Comparison of ENCODE assay signal across 23 mouse cellular contexts in the genomic region with DNA sequence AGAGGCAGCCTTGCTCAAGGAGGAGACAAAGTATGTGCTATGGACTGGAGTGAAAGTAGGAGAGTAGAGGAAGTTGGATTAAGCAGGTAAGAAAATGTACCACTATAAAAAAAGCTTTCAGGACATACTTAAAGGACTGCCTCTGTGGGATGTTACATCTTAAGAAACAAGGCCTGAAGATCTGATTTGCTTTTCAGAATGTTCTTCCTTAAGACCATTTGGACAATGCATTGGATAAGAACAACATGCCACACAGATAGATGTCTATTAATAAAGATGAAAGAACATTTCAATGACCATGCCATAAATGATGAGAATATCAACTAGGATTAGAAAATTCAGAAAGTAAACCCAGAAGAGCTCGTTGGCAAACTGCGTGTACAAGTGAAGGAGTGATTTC.
DNase-seq lines count a peak whose midpoint lies in the region; ATAC-seq and TF ChIP-seq lines count a peak whose summit lies in the region.
"Had no signal": no experiment of that assay in that cellular context is flagged by ENCODE, and none has a peak within 500 bp of the region (broad histone marks: within the 10 kb centered on the region; RNA-seq: fewer than 3 reads in every experiment).

No protein-coding gene starts in this region.

- H3K4me3 ChIP-seq in lung, embryonic 14.5 days (ENCODE audit: low read depth, low read length), result no peak overlapping the region
- H3K4me3 ChIP-seq: embryonic facial prominence, embryonic 10.5 days; embryonic facial prominence, embryonic 13.5 days; erythroblast, embryonic 14.5 days; forebrain, embryonic 12.5 days; gastrocnemius, adult 2 months; hindbrain, embryonic 12.5 days had no signal

- H3K9me3 ChIP-seq in lung, embryonic 14.5 days (ENCODE audit: low read depth, low read length), result peaks cover 16% of the 10 kb centered on the region; the same call in 1 of the 2 replicates

- H3K36me3 ChIP-seq in lung, embryonic 14.5 days (ENCODE audit: insufficient read depth), result no peaks in the 10 kb centered on the region

- WGBS in lung, embryonic 14.5 days, result 90% methylated on average over 2 of the region's 2 CpGs

- H3K9ac ChIP-seq in lung, embryonic 14.5 days, result no peak overlapping the region
- H3K9ac ChIP-seq: embryonic facial prominence, embryonic 13.5 days; forebrain, embryonic 12.5 days; forebrain, postnatal 0 days; hindbrain, embryonic 12.5 days had no signal

- H3K4me1 ChIP-seq in lung, embryonic 14.5 days (ENCODE audit: insufficient read depth), result no peaks in the 10 kb centered on the region
- H3K4me1 ChIP-seq: embryonic facial prominence, embryonic 10.5 days; embryonic facial prominence, embryonic 13.5 days; forebrain, embryonic 12.5 days; hindbrain, embryonic 12.5 days had no signal

- no peaks in the 10 kb centered on the region for H3K27me3 ChIP-seq in lung, embryonic 14.5 days (ENCODE audit: insufficient read depth, low read length)
- H3K27me3 ChIP-seq: embryonic facial prominence, embryonic 13.5 days; forebrain, embryonic 12.5 days; hindbrain, embryonic 12.5 days had no signal

- no peak overlapping the region for H3K4me2 ChIP-seq in lung, embryonic 14.5 days
- H3K4me2 ChIP-seq: embryonic facial prominence, embryonic 13.5 days; forebrain, embryonic 12.5 days; heart, embryonic 11.5 days; hindbrain, embryonic 12.5 days had no signal

- ATAC-seq in lung, embryonic 14.5 days (ENCODE audit: insufficient read depth), result no peak
- ATAC-seq: forebrain, postnatal 0 days; hindbrain, embryonic 16.5 days; inflammation-experienced regulatory T-cells, adult 6 months had no signal

- TF ChIP-seq CTCF in lung, embryonic 14.5 days (IDR thresholded peaks at IDR 0.05; ENCODE audit: low read depth), result no peak

- peak; percentile 27 for DNase-seq in embryo, embryonic 11 days
- DNase-seq in embryo, embryonic 10 days (ENCODE audit: low spot score), result no peak
- DNase-seq in lung, embryonic 14.5 days, result peak; percentile 26
- DNase-seq in lung, postnatal 25 days (ENCODE audit: low spot score), result no peak
- DNase-seq in retina, embryonic 14.5 days (ENCODE audit: low spot score), result peak; percentile 16
- no peak for DNase-seq in retina, postnatal 1 day
- no peak for DNase-seq in adrenal gland, adult 18-20 months (ENCODE audit: low spot score in 2 of 2)
- DNase-seq: adrenal gland, adult 8-10 months; adrenal gland, postnatal 25 days; cerebellum, adult 18-20 months; cerebellum, adult 9-10 months; cerebellum, postnatal 14 days; forebrain, postnatal 0 days; gastrocnemius, adult 2 months; gastrocnemius, postnatal 14 days had no signal

- H3K27ac ChIP-seq in lung, embryonic 14.5 days (ENCODE audit: low read depth), result no peak overlapping the region
- H3K27ac ChIP-seq: embryonic facial prominence, embryonic 10.5 days; embryonic facial prominence, embryonic 13.5 days; forebrain, embryonic 12.5 days; gastrocnemius, adult 2 months; hindbrain, embryonic 12.5 days had no signal

Comparison
In these comparisons a context has a peak if more than half of its experiments do, and no peak if none do; other contexts are left out.
1. DNase-seq: peak in embryo, embryonic 11 days (single experiment), lung, embryonic 14.5 days (single experiment) and retina, embryonic 14.5 days (single experiment); none in embryo, embryonic 10 days (single experiment), lung, postnatal 25 days (single experiment), retina, postnatal 1 day (single experiment) and adrenal gland, adult 18-20 months (0 of 2).